Mouse (Mus musculus) forebrain, embryonic 15.5 days (tissue): ENCODE measurements at regions not wholly inside any gene's neighbourhood (a gene's known extent, or its start where the extent isn't known, plus 50 kb on each side); places are given as distances from the start of the nearest gene placed in this dataset.

Experiments
- ATAC-seq: fragments of 200-750 bp; cut with Nextera tagmentation; replicated peaks from 2 replicates; pipeline ENCODE4 v1.8.0; 2017; ENCODE audit warnings: mild to moderate bottlenecking, moderate TSS enrichment, moderate library complexity
- H3K27ac ChIP-seq: fragments of 300-500 bp; sonication (generic); replicated peaks from 2 replicates; pipeline ENCODE4 v1.5.1; 2015; ENCODE audit warnings: mild to moderate bottlenecking, inconsistent platforms
- H3K27me3 ChIP-seq: fragments of 300-500 bp; sonication (generic); 2 replicates; pipeline ENCODE4 v1.6.1; 2015; ENCODE audit warnings: inconsistent platforms
- H3K36me3 ChIP-seq: fragments of 300-500 bp; sonication (generic); 2 replicates; pipeline ENCODE4 v1.6.1; 2015; ENCODE audit warnings: mild to moderate bottlenecking, inconsistent platforms
- H3K4me1 ChIP-seq: fragments of 300-500 bp; sonication (generic); 2 replicates; pipeline ENCODE4 v1.6.1; 2015; ENCODE audit warnings: inconsistent platforms
- H3K4me2 ChIP-seq: fragments of 300-500 bp; sonication (generic); replicated peaks from 2 replicates; pipeline ENCODE4 v1.6.1; 2015; ENCODE audit warnings: mild to moderate bottlenecking, inconsistent platforms
- H3K4me3 ChIP-seq: fragments of 300-500 bp; sonication (generic); 2 replicates; pipeline ENCODE4 v1.5.1; 2015; ENCODE audit warnings: mild to moderate bottlenecking, inconsistent platforms
- H3K9ac ChIP-seq: fragments of 300-500 bp; sonication (generic); replicated peaks from 2 replicates; pipeline ENCODE4 v1.6.1; 2015; ENCODE audit warnings: mild to moderate bottlenecking, inconsistent platforms
- H3K9me3 ChIP-seq: fragments of 300-500 bp; sonication (generic); 2 replicates; pipeline ENCODE4 v1.6.1; 2016; ENCODE audit warnings: inconsistent platforms
- WGBS: fragments of 180-500 bp; shearing (Covaris S2); methylation state at CpG from one replicate; pipeline ENCODE4 v1.1.7; 2015; ENCODE audit warnings: mixed read lengths; 5-methylcytosine and 5-hydroxymethylcytosine counted together

DNA sequence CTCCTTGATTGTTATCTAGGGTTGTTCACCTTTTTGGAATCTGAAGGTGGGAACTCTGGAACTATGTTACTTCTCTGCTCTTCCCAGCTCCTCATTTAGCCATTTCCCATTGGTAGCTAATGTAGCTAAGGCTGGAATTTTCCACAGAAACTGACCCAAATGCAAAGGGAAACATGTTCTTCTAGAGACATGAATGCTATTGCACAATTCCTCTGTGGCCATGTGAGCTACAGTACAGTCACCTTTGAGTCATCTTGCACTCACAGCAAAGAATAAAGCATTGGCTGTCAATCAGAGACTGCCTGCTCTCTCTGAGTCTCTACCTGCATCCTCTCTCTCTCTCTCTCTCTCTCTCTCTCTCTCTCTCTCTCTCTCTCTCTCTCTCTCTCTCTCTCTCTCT is 378.1 kb downstream of the Dcdc2c start:
- Histone ChIP-seq H3K4me3 (no peak overlapping the region), H3K36me3 (no peaks in the 10 kb centered on the region), H3K4me1 (no peaks in the 10 kb centered on the region), H3K9me3 (no peaks in the 10 kb centered on the region), H3K27me3 (no peaks in the 10 kb centered on the region), H3K9ac (no peak overlapping the region), H3K27ac (no peak overlapping the region), H3K4me2 (no peak overlapping the region)
- no peak for ATAC-seq

DNA sequence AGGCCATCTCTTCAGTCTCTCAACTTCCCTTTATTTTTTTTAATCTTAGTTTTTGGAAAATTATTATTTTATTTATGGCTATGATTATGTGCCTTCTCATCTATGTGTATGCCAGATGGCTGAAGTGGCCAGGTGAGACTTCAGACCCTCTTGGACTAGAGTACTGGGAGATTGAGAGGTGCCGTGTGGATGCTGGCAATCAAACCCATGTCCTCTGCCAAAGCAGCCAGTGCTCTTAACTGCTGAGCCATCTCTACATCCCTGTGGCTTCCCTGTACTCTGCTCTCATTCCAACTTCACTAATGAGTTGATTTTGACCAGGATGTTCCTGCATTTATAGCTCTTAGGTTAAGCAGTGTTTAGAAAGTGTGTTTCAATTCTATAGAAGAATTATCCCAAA is 393.4 kb downstream of the Dcdc2c start:
- Histone ChIP-seq H3K4me3 (no peak overlapping the region), H3K4me1 (no peaks in the 10 kb centered on the region), H3K9me3 (no peaks in the 10 kb centered on the region), H3K27me3 (no peaks in the 10 kb centered on the region), H3K4me2 (no peak overlapping the region), H3K36me3 (no peaks in the 10 kb centered on the region), H3K27ac (no peak overlapping the region), H3K9ac (no peak overlapping the region)
- WGBS = 71% methylated on average over 1 of the region's 1 CpGs
- ATAC-seq = no peak

DNA sequence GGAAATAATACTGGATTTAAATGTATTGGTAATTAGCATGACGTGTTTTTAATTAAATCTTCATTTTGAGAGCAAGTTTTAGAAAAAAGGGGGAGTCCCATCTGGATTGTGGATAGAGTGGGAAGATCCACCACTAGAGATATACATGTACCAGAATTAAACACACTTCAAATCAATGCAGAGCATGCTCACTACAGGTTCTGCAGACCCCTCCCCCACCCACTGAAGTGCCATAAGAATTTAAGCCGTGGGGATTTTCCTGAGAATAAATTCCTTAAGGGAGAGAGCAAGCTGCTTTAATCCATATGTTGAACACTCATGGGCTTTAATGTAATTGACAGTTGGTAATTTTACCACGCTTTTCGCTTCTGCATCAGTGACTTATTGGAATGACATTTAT is 401.4 kb downstream of the Dcdc2c start:
- Histone ChIP-seq H3K27ac (no peak overlapping the region), H3K4me1 (0 out of 2 replicates have a peak, but pooled peaks cover 3% of the 10 kb centered on the region), H3K27me3 (no peaks in the 10 kb centered on the region), H3K36me3 (no peaks in the 10 kb centered on the region), H3K9me3 (no peaks in the 10 kb centered on the region), H3K9ac (no peak overlapping the region), H3K4me3 (no peak overlapping the region), H3K4me2 (no peak overlapping the region)
- no peak for ATAC-seq
- WGBS = 51% methylated on average over 4 of the region's 4 CpGs

DNA sequence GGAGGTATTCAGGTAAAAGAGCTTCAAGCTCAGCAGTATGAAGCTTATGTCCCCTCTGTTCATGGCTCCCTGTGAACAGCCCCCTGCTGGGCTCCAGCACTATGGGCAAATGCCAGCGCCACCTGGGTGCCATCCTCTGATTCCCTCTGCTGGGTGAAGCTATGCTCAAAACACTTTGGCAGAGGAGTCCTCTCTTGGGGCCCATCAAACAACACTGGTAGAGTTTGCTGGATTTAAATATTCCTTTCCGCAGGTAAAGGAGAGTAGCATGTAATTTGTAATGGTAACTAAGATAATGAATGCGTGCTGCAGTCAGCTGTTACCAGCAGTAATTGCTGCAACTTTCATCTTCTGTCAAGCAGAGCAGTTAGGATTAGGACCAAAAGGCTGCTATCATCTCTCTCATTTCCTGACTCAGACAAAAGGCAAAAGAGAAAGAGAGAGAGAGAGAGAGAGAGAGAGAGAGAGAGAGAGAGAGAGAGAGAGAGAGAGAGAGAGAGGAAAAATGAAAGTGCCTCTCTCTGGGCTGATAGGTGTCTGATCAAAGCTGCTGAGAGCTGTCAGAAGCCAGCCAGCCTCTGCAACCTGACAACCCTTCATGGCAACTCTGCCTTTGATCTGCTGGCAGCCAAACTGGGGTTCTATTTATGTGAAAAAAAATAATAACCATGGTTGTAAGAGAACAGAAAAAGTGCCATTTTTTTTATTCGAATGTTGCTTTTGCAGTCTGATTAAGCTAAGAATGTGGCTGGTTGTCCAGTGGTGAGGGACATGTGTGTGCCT is 416.2 kb downstream of the Dcdc2c start:
- H3K4me1 ChIP-seq = peaks cover 13% of the 10 kb centered on the region; the same call in 1 of the 2 replicates
- H3K9me3 ChIP-seq = no peaks in the 10 kb centered on the region
- WGBS = 72% methylated on average over 4 of the region's 4 CpGs
- no peaks in the 10 kb centered on the region for H3K27me3 ChIP-seq
- H3K27ac ChIP-seq = peak overlapping the region; percentile 48
- no peak for ATAC-seq
- no peak overlapping the region for H3K4me3 ChIP-seq
- no peak overlapping the region for H3K4me2 ChIP-seq
- no peaks in the 10 kb centered on the region for H3K36me3 ChIP-seq
- no peak overlapping the region for H3K9ac ChIP-seq

DNA sequence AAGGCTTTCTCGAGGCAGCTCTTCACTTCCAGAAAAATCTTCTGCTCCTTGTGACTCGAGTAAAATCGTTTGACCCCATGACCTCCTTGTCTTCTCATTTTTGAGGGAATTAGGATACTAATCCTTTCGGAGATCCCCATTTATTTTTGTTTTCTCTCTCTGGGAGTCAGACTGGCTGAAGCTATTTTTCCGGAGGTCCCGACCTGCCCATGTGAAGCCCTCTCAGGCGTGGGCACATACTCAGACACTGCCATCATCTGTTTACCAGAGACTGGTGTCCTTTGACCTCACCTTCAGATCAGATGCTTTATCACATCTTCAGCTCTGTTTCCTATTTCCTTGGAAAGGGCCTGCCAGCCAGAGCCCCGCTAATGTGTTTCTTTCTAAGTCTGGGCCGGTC is 429.4 kb downstream of the Dcdc2c start:
- no peak overlapping the region for H3K4me2 ChIP-seq
- no peak overlapping the region for H3K4me3 ChIP-seq
- ATAC-seq = no peak

DNA sequence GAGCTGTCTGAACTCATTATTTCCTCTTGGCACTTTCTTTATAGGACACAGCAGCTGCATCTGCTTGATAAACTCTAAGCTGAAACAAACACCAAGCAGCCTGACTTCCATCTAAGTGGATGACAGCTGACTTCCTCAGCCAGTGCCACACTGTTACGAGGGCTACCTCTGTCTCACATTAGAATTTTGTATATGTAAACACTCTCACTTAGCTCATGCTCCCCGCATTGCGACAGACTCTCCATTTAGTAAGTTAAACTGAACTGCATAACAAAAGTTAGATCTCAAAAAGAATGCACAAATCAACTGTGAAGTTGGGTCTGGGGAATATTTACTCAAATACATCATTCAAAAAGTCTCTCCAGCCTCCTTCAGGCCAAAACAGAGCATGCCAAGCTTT is 432.1 kb downstream of the Dcdc2c start:
- H3K4me3 ChIP-seq = no peak overlapping the region
- WGBS = 81% methylated on average over 3 of the region's 3 CpGs
- no peaks in the 10 kb centered on the region for H3K36me3 ChIP-seq
- no peaks in the 10 kb centered on the region for H3K4me1 ChIP-seq
- H3K27ac ChIP-seq = no peak overlapping the region
- H3K9ac ChIP-seq = no peak overlapping the region
- ATAC-seq = no peak
- no peaks in the 10 kb centered on the region for H3K9me3 ChIP-seq
- H3K27me3 ChIP-seq = no peaks in the 10 kb centered on the region
- no peak overlapping the region for H3K4me2 ChIP-seq

More for the DNA sequence above, 429.4 kb downstream of the Dcdc2c start:
- 61% methylated on average over 9 of the region's 9 CpGs for WGBS
- no peaks in the 10 kb centered on the region for H3K9me3 ChIP-seq
- H3K36me3 ChIP-seq = no peaks in the 10 kb centered on the region
- no peak overlapping the region for H3K9ac ChIP-seq
- H3K27ac ChIP-seq = no peak overlapping the region
- no peaks in the 10 kb centered on the region for H3K4me1 ChIP-seq
- no peaks in the 10 kb centered on the region for H3K27me3 ChIP-seq

DNA sequence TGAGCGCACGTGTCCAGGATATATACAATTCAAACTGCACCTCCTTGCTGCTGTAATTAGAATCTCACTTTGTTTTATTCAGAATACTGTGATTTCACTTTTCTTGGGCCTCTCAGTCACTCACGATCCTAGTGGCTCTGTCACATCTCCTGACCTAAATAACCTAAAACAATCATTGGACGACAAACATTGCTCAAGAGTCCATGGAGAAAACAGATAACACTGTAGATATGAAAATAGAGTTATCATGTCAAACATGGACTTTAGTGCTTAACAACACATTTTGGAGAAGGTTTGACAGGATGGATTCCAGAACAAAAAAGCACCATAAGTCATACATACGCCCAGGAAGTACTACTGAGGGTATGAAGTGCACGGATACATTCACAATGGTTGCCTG is 461.5 kb downstream of the Dcdc2c start:
- no peaks in the 10 kb centered on the region for H3K36me3 ChIP-seq
- H3K27me3 ChIP-seq = no peaks in the 10 kb centered on the region
- no peak overlapping the region for H3K27ac ChIP-seq
- no peaks in the 10 kb centered on the region for H3K4me1 ChIP-seq
- H3K9ac ChIP-seq = no peak overlapping the region
- no peak for ATAC-seq
- no peak overlapping the region for H3K4me2 ChIP-seq
- 92% methylated on average over 6 of the region's 6 CpGs for WGBS
- H3K9me3 ChIP-seq = no peaks in the 10 kb centered on the region
- H3K4me3 ChIP-seq = no peak overlapping the region

DNA sequence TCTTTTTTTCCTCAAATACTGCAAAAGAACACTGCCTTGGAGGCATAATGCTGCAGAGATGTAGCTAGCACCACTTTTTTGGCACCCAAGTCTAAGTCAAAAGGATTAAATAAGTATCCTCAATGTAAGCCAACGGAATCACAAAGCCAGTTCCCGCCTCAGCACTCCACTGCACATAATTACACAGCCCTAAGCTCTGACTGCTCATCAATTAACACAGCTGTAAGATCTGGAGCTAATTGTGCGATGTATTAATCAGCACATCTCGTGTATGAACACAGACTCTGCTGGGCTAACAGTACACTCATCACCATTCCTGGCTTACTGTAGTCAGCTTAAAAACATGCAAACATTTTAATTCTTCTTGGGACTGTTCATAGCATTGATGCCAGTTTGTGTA is 466.7 kb downstream of the Dcdc2c start:
- WGBS = 19% methylated on average over 4 of the region's 4 CpGs
- peak; percentile 86 for ATAC-seq
- H3K4me1 ChIP-seq = no peaks in the 10 kb centered on the region; the same call in 1 of the 2 replicates
- H3K9ac ChIP-seq = no peak overlapping the region
- no peak overlapping the region for H3K27ac ChIP-seq
- H3K4me3 ChIP-seq = no peak overlapping the region
- no peaks in the 10 kb centered on the region for H3K36me3 ChIP-seq
- no peaks in the 10 kb centered on the region for H3K9me3 ChIP-seq
- no peak overlapping the region for H3K4me2 ChIP-seq
- no peaks in the 10 kb centered on the region for H3K27me3 ChIP-seq

DNA sequence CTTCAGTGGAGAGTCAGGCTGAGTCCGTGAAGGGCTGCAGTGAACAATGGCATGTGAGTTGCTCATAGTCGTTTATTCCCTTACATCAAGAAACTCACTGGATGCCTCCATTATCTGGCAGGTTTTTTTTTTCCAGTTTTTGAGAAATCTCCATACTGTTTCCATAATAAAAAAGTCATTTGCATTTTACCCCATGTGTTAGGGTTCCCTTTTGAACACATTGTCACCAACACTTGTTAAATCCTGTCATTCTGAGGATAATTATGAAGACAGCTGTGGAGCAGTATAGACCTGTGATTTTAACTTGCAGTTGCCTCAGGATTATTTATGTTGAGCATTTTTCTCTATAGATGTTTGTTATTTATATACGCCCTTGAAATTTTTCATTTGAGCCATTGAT is 475.6 kb downstream of the Dcdc2c start:
- WGBS = 51% methylated on average over 3 of the region's 3 CpGs
- no peak for ATAC-seq
- H3K27ac ChIP-seq = no peak overlapping the region

DNA sequence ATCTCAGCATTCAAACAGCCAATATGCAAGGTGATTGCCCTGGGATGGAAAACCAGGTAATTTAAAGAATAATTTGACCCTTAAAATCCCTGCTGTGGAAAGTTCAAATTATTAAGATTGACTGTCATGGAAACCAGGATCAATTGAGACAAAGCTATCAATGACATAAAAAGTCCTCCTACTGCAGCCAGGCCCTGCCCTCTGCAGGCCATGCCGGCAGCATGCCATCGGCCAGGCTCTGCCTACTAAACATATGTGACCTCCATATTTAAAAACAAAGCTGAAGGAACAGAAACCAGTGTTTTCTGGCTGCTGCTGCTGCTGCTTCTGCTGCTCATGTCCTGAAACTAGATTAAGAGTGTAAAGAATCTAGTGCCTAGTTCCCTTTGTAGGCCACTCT is 483.6 kb downstream of the Dcdc2c start:
- no peaks in the 10 kb centered on the region for H3K36me3 ChIP-seq
- WGBS = 48% methylated on average over 2 of the region's 2 CpGs
- no peak for ATAC-seq

More for the DNA sequence above, 475.6 kb downstream of the Dcdc2c start:
- no peak overlapping the region for H3K9ac ChIP-seq
- H3K36me3 ChIP-seq = no peaks in the 10 kb centered on the region
- H3K27me3 ChIP-seq = no peaks in the 10 kb centered on the region
- no peaks in the 10 kb centered on the region for H3K9me3 ChIP-seq
- no peak overlapping the region for H3K4me3 ChIP-seq
- H3K4me2 ChIP-seq = no peak overlapping the region
- no peaks in the 10 kb centered on the region for H3K4me1 ChIP-seq

DNA sequence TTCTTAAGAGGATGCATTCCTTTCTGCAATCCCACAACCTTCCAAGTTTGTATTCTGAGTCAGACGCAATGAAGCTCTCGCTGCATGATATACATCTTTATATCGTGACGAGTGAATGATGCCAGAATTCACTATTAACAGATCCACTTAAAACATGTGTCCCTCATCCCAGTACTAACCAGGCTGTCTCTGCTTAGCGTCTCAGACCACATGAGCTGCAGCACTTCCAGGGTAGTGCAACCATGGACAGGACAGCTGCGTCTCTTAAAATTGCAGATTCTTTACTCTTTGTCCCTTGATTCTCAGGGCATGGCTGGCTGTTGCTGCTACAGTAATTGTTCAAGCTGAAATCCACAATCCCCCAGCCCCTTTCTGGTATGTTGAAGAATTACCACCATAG is 491.9 kb downstream of the Dcdc2c start:
- H3K9me3 ChIP-seq = no peaks in the 10 kb centered on the region
- H3K4me3 ChIP-seq = no peak overlapping the region
- H3K4me2 ChIP-seq = no peak overlapping the region
- no peaks in the 10 kb centered on the region for H3K27me3 ChIP-seq
- H3K27ac ChIP-seq = no peak overlapping the region
- 61% methylated on average over 6 of the region's 6 CpGs for WGBS
- ATAC-seq = no peak
- no peak overlapping the region for H3K9ac ChIP-seq
- H3K36me3 ChIP-seq = no peaks in the 10 kb centered on the region
- H3K4me1 ChIP-seq = peaks cover 17% of the 10 kb centered on the region

More for the DNA sequence above, 483.6 kb downstream of the Dcdc2c start:
- Histone ChIP-seq H3K4me1 (no peaks in the 10 kb centered on the region), H3K4me2 (no peak overlapping the region), H3K27ac (no peak overlapping the region), H3K9me3 (no peaks in the 10 kb centered on the region), H3K27me3 (no peaks in the 10 kb centered on the region), H3K9ac (no peak overlapping the region), H3K4me3 (no peak overlapping the region)

DNA sequence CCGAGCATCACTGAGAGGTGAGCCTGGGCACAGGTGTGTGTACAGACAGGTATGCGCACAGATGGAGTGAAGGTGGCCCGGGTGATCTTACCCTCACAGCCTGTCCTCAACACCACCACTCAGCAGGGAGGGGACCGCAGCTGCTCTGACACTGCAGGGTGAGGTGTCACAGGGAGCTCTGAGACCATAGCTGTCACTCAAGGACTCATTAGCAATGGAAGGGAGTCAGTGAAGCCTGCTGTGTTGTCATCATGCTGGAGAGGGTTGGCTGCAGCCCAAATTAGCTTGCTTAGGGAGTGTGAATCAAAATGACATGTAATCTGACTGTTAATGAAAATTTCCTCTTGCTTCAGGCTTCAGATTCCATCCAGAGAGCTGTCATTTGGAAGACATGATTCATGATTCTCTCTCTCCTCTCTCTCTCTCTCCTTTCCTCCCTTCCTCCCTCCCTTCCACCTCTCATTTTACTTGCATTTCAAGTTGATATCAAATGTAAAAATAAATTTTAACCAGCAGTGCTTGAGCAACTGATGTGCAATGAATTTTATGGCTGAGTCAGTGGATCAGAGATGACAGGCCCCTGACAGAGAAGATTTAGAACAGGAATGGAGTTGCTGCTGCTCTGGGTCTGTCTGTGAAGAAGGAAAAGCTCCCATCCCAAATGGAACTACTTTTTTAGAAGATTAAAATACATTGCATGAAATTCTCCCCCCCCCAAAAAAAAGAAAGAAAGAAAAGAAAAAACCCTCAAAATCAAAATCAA is 496.5 kb downstream of the Dcdc2c start:
- Histone ChIP-seq H3K4me3 (no peak overlapping the region), H3K27ac (peak overlapping the region; percentile 89), H3K9ac (no peak overlapping the region), H3K9me3 (no peaks in the 10 kb centered on the region), H3K27me3 (no peaks in the 10 kb centered on the region), H3K36me3 (no peaks in the 10 kb centered on the region), H3K4me1 (peaks cover 21% of the 10 kb centered on the region), H3K4me2 (no peak overlapping the region)
- WGBS = 14% methylated on average over 4 of the region's 4 CpGs
- peak; percentile 98 for ATAC-seq
